Mouse (Mus musculus) testis, adult 2 months (tissue): ENCODE measurements around the gene Lpar2.

ENCODE experiments used
- CTCF ChIP-seq: fragments of 200-500 bp; IDR thresholded peaks from 2 replicates; pipeline ENCODE4 v1.5.1; 2012; ENCODE audit warnings: low read depth, mild to moderate bottlenecking, inconsistent platforms, low read length, moderate library complexity; ENCODE audit not compliant: control insufficient read depth, insufficient read depth, insufficient replicate concordance
- POLR2A ChIP-seq: fragments of 200-500 bp; IDR thresholded peaks from 2 replicates; pipeline ENCODE4 v1.6.1; 2012; ENCODE audit warnings: low read depth, mild to moderate bottlenecking, inconsistent platforms, low read length, moderate library complexity; ENCODE audit not compliant: control insufficient read depth

GRCm38 (mm10) chr8:69790364-69790763, 31.9 kb upstream of the Lpar2 start:
- TF ChIP-seq CTCF (no peak), POLR2A (no peak)
